Mouse (Mus musculus) left cerebral cortex, postnatal 25 days (tissue): ENCODE data around the gene Mad1l1. TPM values are rescaled to one million over a fixed set of nuclear protein-coding genes. Genes with fewer than 3 reads are reported as not detected.

Experiments used
- DNase-seq, 2 experiments: peaks; one replicate each; pipeline ENCODE4 v3.0.0; 2022; ENCODE audit warnings: low spot score in 2 of 2, mixed read lengths in 1 of 2
- intact Hi-C: fragments of 180-260 bp; cut with DNase I; formaldehyde crosslinking; loops from one replicate; pipeline ENCODE4 v1.15.1; 2025
- total RNA-seq, 2 experiments: library from RNA; stranded (reverse); gene quantifications; 2 replicates each; pipeline ENCODE4 v1.2.3; 2021

The Mad1l1 gene
- total RNA-seq, 2 experiments from 2014 or later, result 15.1 to 19.0 TPM

DNA sequence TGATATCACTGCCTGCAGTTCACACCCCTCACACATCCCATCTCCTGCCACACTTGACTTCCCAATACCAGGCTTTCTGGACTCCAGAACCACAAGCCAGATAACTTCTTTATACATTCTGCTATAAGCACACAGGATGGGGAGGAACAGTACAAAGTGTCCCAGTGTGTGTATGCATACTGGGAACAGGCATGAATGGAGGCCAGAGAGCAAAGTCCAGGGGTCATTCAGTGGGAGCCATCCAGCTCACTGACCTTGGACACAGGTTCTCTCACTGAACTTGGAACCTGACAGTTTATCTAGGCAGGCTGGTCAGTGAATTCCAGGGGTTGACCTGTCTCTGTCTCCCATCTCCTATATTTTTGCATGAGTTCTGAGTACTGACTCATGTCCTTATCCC lies 203.4 kb downstream of the Mad1l1 start:
- intact Hi-C loops, result no loop called here
- DNase-seq, result no peak

DNA sequence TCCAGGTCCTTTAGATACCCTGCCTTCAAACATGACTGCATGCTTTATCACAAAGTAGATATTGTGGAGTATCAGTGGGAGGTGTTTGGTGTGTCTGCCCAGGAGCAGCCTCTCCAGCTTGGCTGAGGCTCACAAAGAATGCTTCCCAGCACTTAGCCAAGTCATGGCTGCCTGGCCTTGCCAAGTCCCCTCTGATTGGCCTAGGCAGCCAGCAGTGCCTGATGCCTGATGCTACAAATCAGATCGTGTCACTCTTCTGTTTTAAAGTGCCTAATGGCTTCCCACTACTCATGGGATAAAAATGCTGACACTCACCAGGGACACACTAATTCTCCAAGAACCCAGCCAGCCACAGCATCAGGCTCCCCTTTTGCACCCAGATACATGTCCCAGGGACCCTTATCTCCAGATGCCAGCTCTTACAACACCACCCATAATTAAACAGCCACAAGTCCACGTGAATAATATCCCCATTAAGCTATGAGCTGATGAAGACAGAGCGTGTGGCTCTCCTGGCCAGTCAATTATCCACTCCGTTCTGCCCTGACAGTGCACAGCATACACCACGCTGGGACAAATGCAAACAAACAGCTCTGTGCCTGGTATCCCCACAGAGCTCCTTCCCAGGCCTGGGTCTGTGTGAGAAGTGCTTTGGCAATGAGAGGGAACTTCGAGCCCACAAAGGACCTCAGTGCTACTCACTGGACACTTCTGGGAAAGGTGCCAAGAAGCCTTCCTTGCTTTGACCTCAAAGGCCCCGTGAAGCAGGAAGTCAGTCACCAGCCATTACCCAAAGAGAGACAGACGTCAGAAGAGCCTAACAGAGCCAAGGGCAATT lies 205.7 kb downstream of the Mad1l1 start:
- intact Hi-C loops, result no loop called here
- peak; percentile 56 to 67 for DNase-seq

- intact Hi-C loops, result no loop called here
- DNase-seq, result no peak
Measured at GRCm38 (mm10) chr5:140114512-140115060, 206.8 kb downstream of the Mad1l1 start.

GRCm38 (mm10) chr5:140113281-140113680 lies 208.1 kb downstream of the Mad1l1 start:
- intact Hi-C loops, result no loop called here
- no peak for DNase-seq

GRCm38 (mm10) chr5:140110024-140110423 lies 211.3 kb downstream of the Mad1l1 start:
- intact Hi-C loops, result no loop called here
- DNase-seq, result no peak

DNA sequence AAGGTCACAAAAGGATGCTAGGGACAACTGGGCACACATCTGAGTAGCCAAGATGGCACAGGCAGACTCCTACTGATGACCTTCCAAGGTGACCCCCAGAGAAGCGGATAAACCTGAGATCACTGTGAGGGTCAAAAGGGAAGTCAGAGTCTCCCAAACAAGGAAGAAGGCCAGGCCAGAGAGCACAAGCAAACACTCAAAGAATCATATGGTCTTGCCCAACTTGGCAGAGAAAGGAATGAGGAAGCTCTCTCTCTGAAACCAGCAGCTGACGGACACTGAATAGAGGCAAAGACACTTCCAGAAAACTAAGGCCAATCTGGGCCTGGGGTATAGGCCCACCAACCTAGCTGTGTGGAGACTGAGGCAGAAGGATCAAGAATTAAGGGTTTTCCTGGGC lies 213.4 kb downstream of the Mad1l1 start:
- intact Hi-C loops, result no loop called here
- DNase-seq, result no peak

DNA sequence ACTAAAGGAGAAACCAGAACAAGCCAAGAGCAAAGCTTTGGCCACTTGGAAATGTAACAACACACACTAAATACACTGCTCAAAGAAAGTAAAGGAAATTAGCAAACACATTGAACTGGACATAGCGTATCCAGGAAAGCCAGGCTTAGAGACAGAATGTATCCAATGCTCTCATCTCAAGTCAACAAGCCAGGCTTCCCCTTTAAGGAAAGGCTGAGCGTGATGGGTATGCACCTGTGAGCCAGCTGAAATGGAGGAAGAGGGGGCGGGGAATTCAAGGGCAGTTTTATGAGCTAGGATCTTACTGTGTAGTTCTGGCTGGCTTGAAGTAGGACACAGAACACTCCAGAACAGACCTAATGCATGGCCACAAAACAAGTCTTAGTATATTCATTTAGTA lies 215.3 kb downstream of the Mad1l1 start:
- intact Hi-C loops, result no loop called here

DNA sequence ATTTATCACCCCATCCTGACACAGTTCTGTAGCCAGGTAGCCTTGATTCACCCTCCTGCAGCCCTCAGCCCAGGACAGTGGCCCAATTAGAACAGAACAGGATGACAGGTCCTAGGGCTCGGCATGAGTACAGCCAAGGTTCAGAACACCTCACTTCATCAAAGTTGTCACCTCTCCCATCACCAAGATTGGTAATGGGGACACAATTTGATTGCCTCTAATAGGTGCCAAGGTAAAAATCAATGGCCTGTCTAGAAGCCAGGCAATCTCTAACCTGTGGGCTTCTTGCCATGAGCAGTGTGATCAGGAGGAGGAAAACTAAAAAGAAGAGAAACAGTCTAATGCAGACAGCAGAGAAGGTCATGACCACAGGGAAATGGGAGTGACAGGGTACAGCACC lies 216.5 kb downstream of the Mad1l1 start:
- no peak for DNase-seq
- intact Hi-C loops, result no loop called here

More for the DNA sequence above, 215.3 kb downstream of the Mad1l1 start:
- DNase-seq, result no peak

- intact Hi-C loops, result no loop called here
- no peak for DNase-seq
Measured at GRCm38 (mm10) chr5:140102731-140103130, 218.6 kb downstream of the Mad1l1 start.

GRCm38 (mm10) chr5:140101409-140102009 lies 219.8 kb downstream of the Mad1l1 start:
- peak; percentile 45 to 83 for DNase-seq
- intact Hi-C loops, result loop anchor here (2.0 kb wide), 1 partner anchor 43 kb away; no protein-coding TSS in a partner anchor

- no peak for DNase-seq
- intact Hi-C loops, result no loop called here
Measured at GRCm38 (mm10) chr5:140098711-140099110, 222.6 kb downstream of the Mad1l1 start.

GRCm38 (mm10) chr5:140095203-140095602 lies 226.1 kb downstream of the Mad1l1 start:
- intact Hi-C loops, result no loop called here
- peak; percentile 63 to 69 for DNase-seq

GRCm38 (mm10) chr5:140093489-140093888 lies 227.9 kb downstream of the Mad1l1 start:
- DNase-seq, result peak; percentile 34 to 46
- intact Hi-C loops, result no loop called here

GRCm38 (mm10) chr5:140091601-140092000 lies 229.8 kb downstream of the Mad1l1 start:
- DNase-seq, result peak; percentile 72 to 92
- intact Hi-C loops, result no loop called here

DNA sequence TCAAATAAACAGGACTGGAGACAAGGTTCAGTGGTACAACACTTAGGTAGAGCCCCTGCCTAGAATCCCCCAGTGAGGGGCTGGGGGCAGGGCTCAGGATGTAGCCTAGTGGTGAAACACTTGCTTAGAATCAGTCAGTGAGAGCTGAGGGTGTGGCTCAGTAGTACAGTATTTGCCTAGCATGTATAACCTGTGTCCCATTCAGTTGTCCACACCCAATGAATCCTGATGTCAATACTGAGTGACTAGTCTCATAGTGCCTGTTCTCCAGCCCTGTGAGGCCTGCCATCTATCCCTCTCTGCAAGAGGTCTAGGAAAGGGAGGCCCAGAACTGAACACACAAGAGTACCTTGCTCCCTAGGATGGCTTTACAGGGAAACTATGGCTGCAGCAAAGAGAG lies 232.1 kb downstream of the Mad1l1 start:
- no peak for DNase-seq
- intact Hi-C loops, result no loop called here

DNA sequence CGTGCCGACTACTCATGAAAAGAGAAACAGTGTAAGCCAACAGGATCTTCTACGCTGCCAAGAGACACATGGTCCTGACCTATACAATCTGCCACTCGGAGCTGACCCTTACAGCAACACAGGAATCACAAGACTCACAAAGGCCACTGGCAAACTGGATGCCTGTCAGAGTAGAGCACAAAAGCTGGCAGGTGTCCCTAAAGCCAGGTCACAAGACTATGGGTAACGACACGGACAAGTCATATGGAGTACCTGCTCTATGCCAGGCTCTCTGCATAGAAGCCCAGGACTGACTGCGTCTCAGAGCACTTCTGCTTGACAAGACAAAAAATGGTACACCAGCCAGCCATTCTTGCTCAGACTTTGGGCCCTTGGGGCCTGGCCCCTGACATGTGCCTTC lies 234.1 kb downstream of the Mad1l1 start:
- no peak for DNase-seq
- intact Hi-C loops, result no loop called here

GRCm38 (mm10) chr5:140084341-140084740 lies 237.0 kb downstream of the Mad1l1 start:
- DNase-seq, result no peak
- intact Hi-C loops, result no loop called here

DNA sequence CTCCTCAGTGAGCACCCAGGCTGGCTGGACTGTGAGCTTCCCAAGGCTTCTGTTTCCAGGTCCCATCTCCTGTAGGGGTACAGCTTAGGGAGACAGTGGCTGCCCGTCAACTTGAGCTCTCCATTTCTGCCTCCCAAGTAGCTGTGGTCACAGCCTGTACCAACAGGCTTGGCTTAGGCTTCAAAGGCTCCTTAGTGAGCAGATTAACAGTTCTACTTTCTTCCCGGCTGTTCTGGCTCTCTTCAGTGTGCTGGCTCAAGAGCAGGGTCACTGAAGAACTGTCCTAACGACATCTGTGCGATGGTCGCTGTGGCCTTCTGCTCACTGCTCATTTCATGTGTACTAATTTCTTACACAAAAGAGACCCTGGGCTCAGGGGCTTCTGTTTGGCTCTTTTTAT lies 237.4 kb downstream of the Mad1l1 start:
- intact Hi-C loops, result no loop called here
- DNase-seq, result no peak

DNA sequence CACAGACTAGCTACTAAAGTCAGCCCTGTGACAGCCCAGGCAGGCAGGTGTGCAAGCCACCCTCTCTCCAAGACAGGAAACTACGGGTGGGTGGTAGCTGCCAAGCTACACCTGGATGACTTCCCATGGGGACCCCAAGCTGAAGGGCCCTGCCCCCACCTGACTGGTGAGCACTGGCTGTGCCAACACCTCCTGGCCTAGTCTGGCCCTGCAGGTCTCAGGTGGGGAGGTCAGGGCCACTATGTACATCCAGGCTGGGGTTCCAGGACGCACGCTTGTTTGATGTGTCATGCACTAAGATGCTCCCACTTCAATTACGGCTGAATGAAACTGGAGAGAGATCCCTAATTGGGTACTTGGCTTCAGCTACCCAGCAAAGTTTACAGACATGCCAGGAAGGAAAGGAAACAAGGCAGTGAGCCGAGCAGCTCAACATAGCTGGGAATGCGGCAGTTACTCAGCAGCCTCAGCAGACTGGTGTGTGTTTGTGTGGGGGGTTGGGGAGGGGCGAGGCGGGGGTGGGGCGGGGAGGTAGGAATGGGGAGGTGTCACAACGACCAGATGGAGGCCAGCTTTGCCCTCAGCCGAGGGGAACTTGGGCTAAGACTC lies 239.0 kb downstream of the Mad1l1 start:
- DNase-seq, result peak in 1 of 2 experiments; percentile 63
- intact Hi-C loops, result no loop called here

DNA sequence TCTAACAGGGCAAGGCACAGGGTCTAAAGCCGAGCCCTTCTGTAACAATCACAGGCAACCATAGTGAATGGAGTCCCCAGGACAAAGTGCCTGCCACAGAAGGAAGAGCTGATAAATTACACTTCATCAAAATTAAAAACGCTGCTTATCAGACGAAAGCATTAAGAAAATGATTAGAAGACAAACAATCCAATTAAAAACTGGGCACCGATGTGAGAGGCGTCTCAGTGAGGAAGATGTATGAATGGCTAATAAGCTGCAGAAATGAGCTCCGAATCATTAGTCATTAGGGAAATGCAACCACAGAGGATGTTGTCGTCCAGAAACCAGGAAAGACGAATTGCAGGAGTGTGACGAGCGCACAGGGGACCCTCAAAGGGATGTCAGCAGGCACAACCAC lies 240.3 kb downstream of the Mad1l1 start:
- intact Hi-C loops, result no loop called here
- no peak for DNase-seq
